8 mouse cellular contexts compared by ENCODE assay signal in the genomic region with DNA sequence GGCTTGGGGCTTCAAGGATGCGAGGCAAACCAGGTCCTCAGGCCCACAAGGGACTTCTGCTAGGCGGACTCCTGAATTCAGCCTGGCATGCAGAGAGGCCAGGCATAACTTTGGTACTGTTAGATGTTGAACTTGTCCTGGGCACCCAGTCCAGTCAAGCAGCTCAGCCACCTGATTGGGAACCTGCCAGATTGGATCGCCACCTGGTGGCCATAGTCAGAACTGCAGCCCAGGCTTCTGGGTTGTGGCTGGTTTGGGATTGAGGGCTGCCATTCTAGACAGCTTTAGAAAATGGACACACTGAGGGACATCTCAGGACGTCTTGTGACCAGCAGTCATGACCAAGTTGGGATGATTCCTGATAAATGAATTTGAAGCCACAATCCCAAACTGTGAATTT. TPM values are rescaled to one million over a fixed set of nuclear protein-coding genes. Genes with fewer than 3 reads are reported as not detected.
DNase-seq lines count a peak whose midpoint lies in the region; ATAC-seq and TF ChIP-seq lines count a peak whose summit lies in the region.

No protein-coding gene starts in this region.

- no peak overlapping the region for H3K4me2 ChIP-seq in CH12.LX (ENCODE audit: insufficient read depth, low read depth, poor library complexity, severe bottlenecking)
- no peak overlapping the region for H3K4me2 ChIP-seq in heart, embryonic 13.5 days

- TF ChIP-seq EP300 in CH12.LX (IDR thresholded peaks at IDR 0.05; ENCODE audit: low read length) = no peak

- no peaks in the 10 kb centered on the region for H3K79me2 ChIP-seq in CH12.LX (replicated peaks; ENCODE audit: control insufficient read depth, extremely low read depth, insufficient read depth, poor library complexity, severe bottlenecking)

- 0 out of 2 replicates have a peak, but pooled peaks have one; percentile 5 for ATAC-seq in heart, embryonic 13.5 days (ENCODE audit: extremely low read depth, insufficient number of reproducible peaks, low FRiP score, low TSS enrichment)

- in situ Hi-C loops in CH12.LX (cut with MboI; ENCODE audit: low pct_ligation_motif_present, low pct_unique_long_range_greater_than_20kb, low sequenced_read_pairs) = loop anchor here (5.0 kb wide), 2 partner anchors 47 to 68 kb away; no protein-coding TSS in a partner anchor

- peaks cover 0 to 12% of the 10 kb centered on the region in 2 experiments; a peak in 1 of 4 replicates for H3K4me1 ChIP-seq in CH12.LX (ENCODE audit: control insufficient read depth in 1 of 2, insufficient read depth in 2 of 2)
- H3K4me1 ChIP-seq in heart, embryonic 13.5 days = peaks cover 54% of the 10 kb centered on the region

- H3K27me3 ChIP-seq in CH12.LX (replicated peaks) = no peaks in the 10 kb centered on the region
- H3K27me3 ChIP-seq in heart, embryonic 13.5 days (replicated peaks) = no peaks in the 10 kb centered on the region

- dilution Hi-C loops in CH12.LX (cut with MboI; ENCODE audit: extremely low pct_ligation_motif_present, extremely low pct_unique_long_range_greater_than_20kb, low sequenced_read_pairs) = no loop called here

- no peak overlapping the region for H3K9ac ChIP-seq in CH12.LX (ENCODE audit: insufficient read depth, low read depth)
- no peak overlapping the region for H3K9ac ChIP-seq in heart, embryonic 13.5 days

- 30% methylated on average over 4 of the region's 4 CpGs for WGBS in heart, embryonic 13.5 days

- H3K36me3 ChIP-seq in CH12.LX (replicated peaks in 1 of 2; ENCODE audit: control insufficient read depth in 1 of 2, insufficient read depth in 1 of 2, low read length in 1 of 2) = peaks cover 13 to 44% of the 10 kb centered on the region in 2 experiments
- peaks cover 86% of the 10 kb centered on the region for H3K36me3 ChIP-seq in heart, embryonic 13.5 days

- peak; percentile 96 to 98 for TF ChIP-seq CTCF in CH12.LX (conservative IDR thresholded peaks at IDR 0.05 in 1 of 2, IDR thresholded peaks at IDR 0.05 in 1 of 2; ENCODE audit: low read depth in 2 of 2, low read length in 2 of 2)

- TF ChIP-seq POLR2A in CH12.LX (IDR thresholded peaks at IDR 0.05; ENCODE audit: low read depth, low read length) = no peak

- TF ChIP-seq RAD21 in CH12.LX (IDR thresholded peaks at IDR 0.05; ENCODE audit: low read depth, low read length) = peak; percentile 73

- no peak overlapping the region for H3K27ac ChIP-seq in CH12.LX (ENCODE audit: insufficient read depth, low read depth)
- H3K27ac ChIP-seq in heart, embryonic 13.5 days (replicated peaks) = peak overlapping the region; percentile 33

- H3K4me3 ChIP-seq in CH12.LX (replicated peaks in 1 of 3; ENCODE audit: low read depth in 2 of 3, low read length in 2 of 3, poor library complexity in 1 of 3) = no peak overlapping the region
- H3K4me3 ChIP-seq in heart, embryonic 13.5 days = no peak overlapping the region

- DNase-seq in CH12.LX (ENCODE audit: extremely low read depth) = peak; percentile 74
- DNase-seq in adrenal gland, adult 2 months = peak; percentile 90
- DNase-seq in embryo, embryonic 9.5 days (ENCODE audit: extremely low spot score) = peak; percentile 87
- DNase-seq in layer of hippocampus, postnatal 10 days (ENCODE audit: low spot score in 2 of 2) = peak; percentile 95 to 96
- peak; percentile 92 for DNase-seq in lung, postnatal 36 days
- DNase-seq in right cerebral cortex, adult 18-20 months = peak; percentile 83
- DNase-seq in urinary bladder, postnatal 14 days (ENCODE audit: low spot score) = peak; percentile 85

- H3K9me3 ChIP-seq in CH12.LX (replicated peaks; ENCODE audit: low read length) = no peaks in the 10 kb centered on the region
- no peaks in the 10 kb centered on the region for H3K9me3 ChIP-seq in heart, embryonic 13.5 days

TF ChIP-seq in CH12.LX, 34 proteins besides CTCF, POLR2A, EP300 and RAD21:
- no peak for TF ChIP-seq E2F4 (IDR thresholded peaks at IDR 0.05; ENCODE audit: insufficient replicate concordance, low read depth, low read length)
- peak; percentile 94 for TF ChIP-seq SMC3 (IDR thresholded peaks at IDR 0.05; ENCODE audit: low read depth, low read length)
- TF ChIP-seq NELFE (IDR thresholded peaks at IDR 0.05; ENCODE audit: low read depth, low read length) = peak; percentile 40; the same call in 1 of the 2 replicates
- TF ChIP-seq ETS1 (conservative IDR thresholded peaks at IDR 0.05; ENCODE audit: low read depth, low read length) = no peak
- 0 out of 2 replicates have a peak, but pooled peaks have one; percentile 19 for TF ChIP-seq TCF12 (IDR thresholded peaks at IDR 0.05; ENCODE audit: low read depth, low read length)
- no peak for TF ChIP-seq USF1 (IDR thresholded peaks at IDR 0.05; ENCODE audit: low read depth, low read length)
- TF ChIP-seq ZC3H11A (IDR thresholded peaks at IDR 0.05; ENCODE audit: low read depth, low read length) = peak; percentile 52
- no peak for TF ChIP-seq MXI1 (IDR thresholded peaks at IDR 0.05; ENCODE audit: low read depth, low read length)

RNA-seq across cellular contexts. Expression of a gene that starts 7.1 kb away (rescaled TPM):
- total RNA-seq in CH12.LX (2012; rRNA removed) = 0.04 TPM in 1 of 2 replicates, not detected in the other
- not detected in 2 replicates for total RNA-seq in CH12.LX (2014; rRNA removed)
- 0.14 and 0.16 TPM in 2 replicates for polyA plus RNA-seq in CH12.LX (2012; ENCODE audit: insufficient read length, low read depth)
- total RNA-seq in adrenal gland, adult 2 months (2021) = 10 to 100 TPM; 13.6 to 28.9 TPM
- polyA plus RNA-seq in adrenal gland, adult 2 months (2012; rRNA removed) = 7.3 and 7.5 TPM in 2 replicates
- polyA plus RNA-seq in heart, embryonic 13.5 days (2015; fragmentation: Nextera tagmentation; extraction: Ambion mirVana) = 25.5 and 25.8 TPM in 2 replicates
- total RNA-seq in layer of hippocampus, postnatal 10 days (2021) = 1 to 10 TPM; 3.7 to 4.4 TPM

RNA-seq across cellular contexts. Expression of a gene that starts 16.8 kb away (rescaled TPM):
- 0.25 and 0.47 TPM in 2 replicates for total RNA-seq in CH12.LX (2012; rRNA removed)
- 0.15 and 0.16 TPM in 2 replicates for total RNA-seq in CH12.LX (2014; rRNA removed)
- polyA plus RNA-seq in CH12.LX (2012; ENCODE audit: insufficient read length, low read depth) = 0.61 and 0.90 TPM in 2 replicates
- 1 to 10 TPM; 1.1 to 1.6 TPM for total RNA-seq in adrenal gland, adult 2 months (2021)
- polyA plus RNA-seq in adrenal gland, adult 2 months (2012; rRNA removed) = 0.13 and 0.33 TPM in 2 replicates
- polyA plus RNA-seq in heart, embryonic 13.5 days (2015; fragmentation: Nextera tagmentation; extraction: Ambion mirVana) = 0.09 and 0.14 TPM in 2 replicates
- total RNA-seq in layer of hippocampus, postnatal 10 days (2021) = 10 to 100 TPM; 42.9 to 44.8 TPM

RNA-seq across cellular contexts. Expression of a gene that starts 28.1 kb away (rescaled TPM):
- total RNA-seq in CH12.LX (2012; rRNA removed) (128 and 130 TPM in 2 replicates), CH12.LX (2014; rRNA removed) (117 and 125 TPM in 2 replicates)
- polyA plus RNA-seq in CH12.LX (2012; ENCODE audit: insufficient read length, low read depth) = 223 and 249 TPM in 2 replicates
- total RNA-seq in adrenal gland, adult 2 months (2021) = 10 to 100 TPM; 82.2 to 86.0 TPM
- polyA plus RNA-seq in adrenal gland, adult 2 months (2012; rRNA removed) = 164 and 179 TPM in 2 replicates
- polyA plus RNA-seq in heart, embryonic 13.5 days (2015; fragmentation: Nextera tagmentation; extraction: Ambion mirVana) = 82.3 and 94.0 TPM in 2 replicates
- total RNA-seq in layer of hippocampus, postnatal 10 days (2021) = 100 to 1,000 TPM; 142 to 148 TPM

RNA-seq across cellular contexts. Expression of a gene that starts 40.2 kb away (rescaled TPM):
- total RNA-seq in CH12.LX (2012; rRNA removed) (0.13 TPM in 2 replicates), CH12.LX (2014; rRNA removed) (not detected in 2 replicates)
- 0.07 and 0.08 TPM in 2 replicates for polyA plus RNA-seq in CH12.LX (2012; ENCODE audit: insufficient read length, low read depth)
- 1 to 10 TPM; 2.6 to 7.2 TPM for total RNA-seq in adrenal gland, adult 2 months (2021)
- polyA plus RNA-seq in adrenal gland, adult 2 months (2012; rRNA removed) = 0.45 and 0.57 TPM in 2 replicates
- polyA plus RNA-seq in heart, embryonic 13.5 days (2015; fragmentation: Nextera tagmentation; extraction: Ambion mirVana) = 0.11 and 0.15 TPM in 2 replicates
- 10 to 100 TPM; 59.8 to 62.2 TPM for total RNA-seq in layer of hippocampus, postnatal 10 days (2021)

RNA-seq across cellular contexts. Expression of a gene that starts 55.2 kb away (rescaled TPM):
- total RNA-seq in CH12.LX (2012; rRNA removed) = 0.21 and 0.38 TPM in 2 replicates
- not detected in 2 replicates for total RNA-seq in CH12.LX (2014; rRNA removed)
- polyA plus RNA-seq in CH12.LX (2012; ENCODE audit: insufficient read length, low read depth) = 0.09 TPM in 1 of 2 replicates, not detected in the other
- 10 to 100 TPM; 19.7 to 47.9 TPM for total RNA-seq in adrenal gland, adult 2 months (2021)
- 9.9 and 10.9 TPM in 2 replicates for polyA plus RNA-seq in adrenal gland, adult 2 months (2012; rRNA removed)
- polyA plus RNA-seq in heart, embryonic 13.5 days (2015; fragmentation: Nextera tagmentation; extraction: Ambion mirVana) = 4.0 and 4.1 TPM in 2 replicates
- total RNA-seq in layer of hippocampus, postnatal 10 days (2021) = 100 to 1,000 TPM; 229 to 232 TPM

Comparison
In these comparisons a context has a peak if more than half of its experiments do, and no peak if none do; other contexts are left out.
1. RNA of a gene that starts 7.1 kb away (total RNA-seq): 13.6 to 28.9 TPM in adrenal gland, adult 2 months and 3.7 to 4.4 TPM in layer of hippocampus, postnatal 10 days; 0.04 TPM in CH12.LX; every median in the first group is over 4 times any median in the second.
2. RNA of a gene that starts 16.8 kb away (total RNA-seq): 42.9 to 44.8 TPM in layer of hippocampus, postnatal 10 days; 1.1 to 1.6 TPM in adrenal gland, adult 2 months and 0.15 to 0.47 TPM in CH12.LX; every median in the first group is over 10 times any median in the second.
3. Peak in every context shown above with its lines, with median percentiles within 50 percentile points of each other: DNase-seq.